Mouse (Mus musculus) bone marrow, adult 2 months (tissue): ENCODE measurements around the gene Ptpn6. TPM values are rescaled to one million over a fixed set of nuclear protein-coding genes. Genes with fewer than 3 reads are reported as not detected.

Source experiments
- H3K27ac ChIP-seq: fragments of 200-500 bp; 2 replicates; pipeline ENCODE4 v1.5.1; 2012; ENCODE audit warnings: low read depth, mild to moderate bottlenecking, control low read depth, inconsistent platforms, low read length; ENCODE audit not compliant: control insufficient read depth, poor library complexity, insufficient read depth
- H3K4me1 ChIP-seq: fragments of 200-500 bp; 2 replicates; pipeline ENCODE4 v1.6.1; 2011; ENCODE audit warnings: low read length; ENCODE audit not compliant: control insufficient read depth, insufficient read depth
- H3K4me3 ChIP-seq: fragments of 200-500 bp; replicated peaks from 2 replicates; pipeline ENCODE3; 2011; ENCODE audit warnings: mild to moderate bottlenecking, low read depth, low read length, control low read depth; ENCODE audit not compliant: control insufficient read depth
- CTCF ChIP-seq: fragments of 200-500 bp; IDR thresholded peaks from 2 replicates; pipeline ENCODE4 v1.5.1; 2011; ENCODE audit warnings: low read length, control low read depth; ENCODE audit not compliant: control insufficient read depth, insufficient read depth
- POLR2A ChIP-seq: fragments of 200-500 bp; IDR thresholded peaks from 2 replicates; pipeline ENCODE4 v1.6.1; 2011; ENCODE audit warnings: low read depth, mild to moderate bottlenecking, control low read depth, low read length, borderline replicate concordance; ENCODE audit not compliant: control insufficient read depth
- WGBS: fragments of 180-500 bp; shearing (Covaris S2); methylation state at CpG from one replicate; pipeline ENCODE4 v1.1.7; 2018; 5-methylcytosine and 5-hydroxymethylcytosine counted together
- polyA plus RNA-seq: library from polyadenylated mRNA; stranded (reverse); fragments of >200 nt; gene quantifications from 2 replicates; pipeline ENCODE4 v1.2.4, GENCODE M21; 2011; ENCODE audit warnings: low replicate concordance; ENCODE audit not compliant: missing spikeins, insufficient read depth, insufficient read length

The Ptpn6 gene
- polyA plus RNA-seq, 1 experiment = 439 TPM

DNA sequence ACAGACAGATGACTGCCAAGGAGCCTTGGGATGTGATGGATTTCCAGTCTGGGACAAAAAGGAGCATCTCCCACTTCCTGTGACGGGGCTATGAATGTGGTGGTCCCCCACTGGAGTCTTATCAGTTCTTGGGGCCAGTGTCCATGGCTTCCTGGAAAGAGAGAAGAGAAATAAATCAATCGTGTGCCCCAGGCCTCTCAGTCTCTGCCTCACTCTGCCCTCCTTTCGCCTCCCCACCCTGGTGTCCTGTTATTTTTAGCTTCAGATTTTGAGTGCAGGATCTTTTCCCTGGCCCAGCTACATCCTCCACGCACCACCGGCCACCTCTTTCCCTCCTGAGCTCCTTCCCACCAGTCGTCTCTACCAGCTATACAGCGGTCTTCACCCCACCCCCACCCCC lies 31.5 kb upstream of the Ptpn6 start:
- Histone ChIP-seq H3K4me1 (no peaks in the 10 kb centered on the region), H3K4me3 (no peak overlapping the region), H3K27ac (no peak overlapping the region)
- TF ChIP-seq POLR2A (no peak), CTCF (no peak)
- WGBS = 49% methylated on average over 7 of the region's 7 CpGs

DNA sequence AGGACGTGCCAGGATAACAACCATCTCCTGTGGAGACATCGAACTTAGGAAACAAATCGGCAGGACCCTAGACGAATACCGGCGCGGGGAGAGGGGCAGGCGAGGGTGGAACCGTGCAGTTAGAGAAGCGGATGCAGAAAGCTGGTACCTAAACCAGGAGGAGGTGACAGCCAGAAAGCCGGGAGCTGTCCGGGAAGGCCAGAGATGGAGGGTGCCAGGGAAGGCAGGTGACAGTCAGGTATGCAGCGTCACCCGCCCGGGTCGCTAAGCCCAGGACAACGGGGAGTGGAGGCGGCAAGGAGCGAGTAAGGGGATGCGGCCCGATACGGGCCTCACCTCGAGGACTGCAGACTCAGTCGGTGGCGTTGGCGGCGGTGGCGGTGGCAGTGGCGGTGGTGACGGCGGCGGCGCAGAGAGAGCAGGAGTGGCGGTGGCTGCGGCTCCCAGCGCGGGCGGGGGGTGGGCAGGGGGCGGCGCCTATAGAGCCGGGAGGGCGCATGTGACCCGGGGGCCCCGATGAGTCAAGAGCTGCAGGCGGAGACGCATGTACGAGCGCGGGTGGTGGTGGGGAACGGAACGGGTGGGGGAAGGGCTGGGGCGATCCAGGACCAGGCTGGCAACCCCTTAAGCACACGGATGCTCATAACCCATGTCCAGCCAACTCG lies 30.7 kb upstream of the Ptpn6 start, which contains the start of gene Eno2:
Gene Eno2, minus strand, starts transcription at position 573 of the 665 bp plus-strand sequence.
- WGBS = 1% methylated on average over 51 of the region's 54 CpGs
- no peak within 1 kb of the TSS for H3K27ac ChIP-seq
- no peaks in the 10 kb centered on the region for H3K4me1 ChIP-seq
- no peak for TF ChIP-seq CTCF
- peak within 1 kb of the TSS; percentile 1 for H3K4me3 ChIP-seq

GRCm38 (mm10) chr6:124768704-124769044 lies 30.2 kb upstream of the Ptpn6 start:
- Histone ChIP-seq H3K4me3 (no peak overlapping the region), H3K4me1 (no peaks in the 10 kb centered on the region), H3K27ac (no peak overlapping the region)
- TF ChIP-seq POLR2A = no peak
- TF ChIP-seq CTCF = no peak
- 2% methylated on average over 9 of the region's 9 CpGs for WGBS

GRCm38 (mm10) chr6:124767920-124768703 lies 29.6 kb upstream of the Ptpn6 start:
- no peak for TF ChIP-seq CTCF
- TF ChIP-seq POLR2A = no peak
- Histone ChIP-seq H3K4me3 (no peak overlapping the region), H3K4me1 (no peaks in the 10 kb centered on the region), H3K27ac (no peak overlapping the region)
- 52% methylated on average over 19 of the region's 19 CpGs for WGBS

DNA sequence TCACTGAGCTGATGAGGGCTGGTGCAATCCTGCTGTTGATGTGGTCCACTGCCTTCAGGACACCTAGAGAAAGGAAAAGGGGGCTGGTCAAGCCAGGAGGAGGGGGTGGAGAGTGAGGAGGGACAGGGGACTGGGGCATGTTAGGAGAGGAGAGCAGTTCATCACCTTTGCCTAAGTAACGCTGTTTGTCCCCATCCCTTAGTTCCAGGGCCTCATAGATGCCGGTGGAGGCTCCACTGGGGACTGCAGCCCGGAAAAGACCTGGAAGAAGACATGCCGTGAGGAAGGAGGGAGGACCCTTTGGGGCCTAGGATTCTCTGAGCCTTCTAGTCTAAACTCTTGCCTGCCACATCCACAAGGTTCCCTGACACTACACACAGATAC lies 29.0 kb upstream of the Ptpn6 start:
- Histone ChIP-seq H3K4me1 (no peaks in the 10 kb centered on the region), H3K4me3 (no peak overlapping the region), H3K27ac (no peak overlapping the region)
- WGBS = 92% methylated on average over 4 of the region's 4 CpGs
- TF ChIP-seq POLR2A (no peak), CTCF (no peak)

- WGBS = 81% methylated on average over 7 of the region's 7 CpGs
- H3K27ac ChIP-seq = no peak overlapping the region
- H3K4me3 ChIP-seq = no peak overlapping the region
- TF ChIP-seq CTCF (no peak), POLR2A (no peak)
- no peaks in the 10 kb centered on the region for H3K4me1 ChIP-seq
Observed at GRCm38 (mm10) chr6:124765951-124766350, 27.4 kb upstream of the Ptpn6 start.

- no peak overlapping the region for H3K27ac ChIP-seq
- no peaks in the 10 kb centered on the region for H3K4me1 ChIP-seq
- WGBS = 0% methylated on average over 5 of the region's 5 CpGs
- no peak for TF ChIP-seq POLR2A
- peak; percentile 98 for TF ChIP-seq CTCF
- H3K4me3 ChIP-seq = no peak overlapping the region
Observed at GRCm38 (mm10) chr6:124759259-124759658, 20.7 kb upstream of the Ptpn6 start.

- Histone ChIP-seq H3K4me1 (no peaks in the 10 kb centered on the region), H3K27ac (no peak overlapping the region), H3K4me3 (no peak overlapping the region)
- 33% methylated on average over 2 of the region's 2 CpGs for WGBS
- TF ChIP-seq POLR2A = no peak
- TF ChIP-seq CTCF = no peak
Observed at GRCm38 (mm10) chr6:124758849-124759232, 20.3 kb upstream of the Ptpn6 start.
